Mouse (Mus musculus): Measurements from ENCODE around the gene 4930453N24Rik. TPM values are rescaled to one million over a fixed set of nuclear protein-coding genes. Genes with fewer than 3 reads are reported as not detected.

4930453N24Rik gene
- total and polyA plus RNA-seq, 2 experiments from 2014 or later, result 12.2 to 19.2 TPM

- H3K27ac ChIP-seq (ENCODE audit: low read depth), result no peak overlapping the region
- no peak overlapping the region for H3K4me2 ChIP-seq (ENCODE audit: low read depth, low read length)
- H3K4me1 ChIP-seq (ENCODE audit: control insufficient read depth, insufficient read depth), result no peaks in the 10 kb centered on the region
- H3K36me3 ChIP-seq (replicated peaks; ENCODE audit: control insufficient read depth, insufficient read depth, low read length), result no peaks in the 10 kb centered on the region
- H3K9me3 ChIP-seq (replicated peaks; ENCODE audit: control insufficient read depth, low read length), result no peaks in the 10 kb centered on the region
- no peak for DNase-seq (ENCODE audit: low spot score)
- no peak for ATAC-seq (ENCODE audit: insufficient read depth, low read depth)
- no peaks in the 10 kb centered on the region for H3K27me3 ChIP-seq (ENCODE audit: control insufficient read depth, insufficient read depth, low read length)
- WGBS, result 88% methylated on average over 2 of the region's 2 CpGs
- TF ChIP-seq EP300 (IDR thresholded peaks at IDR 0.05; ENCODE audit: low read depth), result no peak
- no peak for TF ChIP-seq CTCF (IDR thresholded peaks at IDR 0.05; ENCODE audit: low read depth)
- no peak overlapping the region for H3K9ac ChIP-seq (replicated peaks; ENCODE audit: low read depth, low read length)
- no peak overlapping the region for H3K4me3 ChIP-seq (ENCODE audit: low read depth, low read length)
Observed at GRCm38 (mm10) chr16:64794802-64795201, 23.8 kb upstream of the 4930453N24Rik start.

- no peak overlapping the region for H3K4me3 ChIP-seq (ENCODE audit: low read depth, low read length)
- TF ChIP-seq CTCF (IDR thresholded peaks at IDR 0.05; ENCODE audit: low read depth) (no peak), EP300 (IDR thresholded peaks at IDR 0.05; ENCODE audit: low read depth) (no peak)
Observed at GRCm38 (mm10) chr16:64789706-64790105, 18.7 kb upstream of the 4930453N24Rik start.

GRCm38 (mm10) chr16:64775516-64775915 is 4.6 kb upstream of the 4930453N24Rik start:
- no peak for DNase-seq (ENCODE audit: low spot score)
- Histone ChIP-seq H3K9me3 (replicated peaks; ENCODE audit: control insufficient read depth, low read length) (no peaks in the 10 kb centered on the region), H3K4me3 (ENCODE audit: low read depth, low read length) (no peak overlapping the region), H3K9ac (replicated peaks; ENCODE audit: low read depth, low read length) (no peak overlapping the region), H3K4me1 (ENCODE audit: control insufficient read depth, insufficient read depth) (no peaks in the 10 kb centered on the region), H3K4me2 (ENCODE audit: low read depth, low read length) (no peak overlapping the region), H3K27ac (ENCODE audit: low read depth) (no peak overlapping the region), H3K27me3 (ENCODE audit: control insufficient read depth, insufficient read depth, low read length) (no peaks in the 10 kb centered on the region), H3K36me3 (replicated peaks; ENCODE audit: control insufficient read depth, insufficient read depth, low read length) (no peaks in the 10 kb centered on the region)
- no peak for ATAC-seq (ENCODE audit: insufficient read depth, low read depth)
- 73% methylated on average over 1 of the region's 1 CpGs for WGBS
- no peak for TF ChIP-seq CTCF (IDR thresholded peaks at IDR 0.05; ENCODE audit: low read depth)
- TF ChIP-seq EP300 (IDR thresholded peaks at IDR 0.05; ENCODE audit: low read depth), result no peak

More at GRCm38 (mm10) chr16:64789706-64790105, 18.7 kb upstream of the 4930453N24Rik start:
- no peak overlapping the region for H3K27ac ChIP-seq (ENCODE audit: low read depth)
- no peak for ATAC-seq (ENCODE audit: insufficient read depth, low read depth)
- peaks cover 31% of the 10 kb centered on the region for H3K36me3 ChIP-seq (replicated peaks; ENCODE audit: control insufficient read depth, insufficient read depth, low read length)
- H3K4me1 ChIP-seq (ENCODE audit: control insufficient read depth, insufficient read depth), result no peaks in the 10 kb centered on the region
- no peaks in the 10 kb centered on the region for H3K27me3 ChIP-seq (ENCODE audit: control insufficient read depth, insufficient read depth, low read length)
- no peak for DNase-seq (ENCODE audit: low spot score)
- H3K9me3 ChIP-seq (replicated peaks; ENCODE audit: control insufficient read depth, low read length), result no peaks in the 10 kb centered on the region
- no peak overlapping the region for H3K4me2 ChIP-seq (ENCODE audit: low read depth, low read length)
- no peak overlapping the region for H3K9ac ChIP-seq (replicated peaks; ENCODE audit: low read depth, low read length)
- WGBS, result 91% methylated on average over 3 of the region's 3 CpGs

GRCm38 (mm10) chr16:64771431-64771818 is 464 bp upstream of the 4930453N24Rik start:
- H3K27me3 ChIP-seq (ENCODE audit: control insufficient read depth, insufficient read depth, low read length), result no peaks in the 10 kb centered on the region
- H3K4me2 ChIP-seq (ENCODE audit: low read depth, low read length), result peak overlapping the region; percentile 67
- no peaks in the 10 kb centered on the region for H3K9me3 ChIP-seq (replicated peaks; ENCODE audit: control insufficient read depth, low read length)
- peaks cover 8% of the 10 kb centered on the region; the same call in 1 of the 2 replicates for H3K36me3 ChIP-seq (replicated peaks; ENCODE audit: control insufficient read depth, insufficient read depth, low read length)
- H3K4me1 ChIP-seq (ENCODE audit: control insufficient read depth, insufficient read depth), result peaks cover 6% of the 10 kb centered on the region; the same call in 1 of the 2 replicates
- peak overlapping the region; percentile 94; the same call in 1 of the 2 replicates for H3K9ac ChIP-seq (replicated peaks; ENCODE audit: low read depth, low read length)
- DNase-seq (ENCODE audit: low spot score), result no peak
- peak overlapping the region; percentile 89 for H3K4me3 ChIP-seq (ENCODE audit: low read depth, low read length)
- TF ChIP-seq CTCF (IDR thresholded peaks at IDR 0.05; ENCODE audit: low read depth) (no peak), EP300 (IDR thresholded peaks at IDR 0.05; ENCODE audit: low read depth) (no peak)
- WGBS, result 88% methylated on average over 2 of the region's 2 CpGs
- no peak for ATAC-seq (ENCODE audit: insufficient read depth, low read depth)
- peak overlapping the region; percentile 92; the same call in 1 of the 2 replicates for H3K27ac ChIP-seq (ENCODE audit: low read depth)

- peaks cover 6% of the 10 kb centered on the region; the same call in 1 of the 2 replicates for H3K4me1 ChIP-seq (ENCODE audit: control insufficient read depth, insufficient read depth)
- TF ChIP-seq EP300 (IDR thresholded peaks at IDR 0.05; ENCODE audit: low read depth) (no peak), CTCF (IDR thresholded peaks at IDR 0.05; ENCODE audit: low read depth) (no peak)
- H3K9ac ChIP-seq (replicated peaks; ENCODE audit: low read depth, low read length), result no peak overlapping the region
- WGBS, result 88% methylated on average over 8 of the region's 8 CpGs
- no peak overlapping the region for H3K27ac ChIP-seq (ENCODE audit: low read depth)
- H3K27me3 ChIP-seq (ENCODE audit: control insufficient read depth, insufficient read depth, low read length), result no peaks in the 10 kb centered on the region
- 0 out of 2 replicates have a peak, but pooled peaks cover 7% of the 10 kb centered on the region for H3K9me3 ChIP-seq (replicated peaks; ENCODE audit: control insufficient read depth, low read length)
- DNase-seq (ENCODE audit: low spot score) (no peak), ATAC-seq (ENCODE audit: insufficient read depth, low read depth) (no peak)
- peaks cover 23% of the 10 kb centered on the region for H3K36me3 ChIP-seq (replicated peaks; ENCODE audit: control insufficient read depth, insufficient read depth, low read length)
- H3K4me2 ChIP-seq (ENCODE audit: low read depth, low read length), result no peak overlapping the region
- no peak overlapping the region for H3K4me3 ChIP-seq (ENCODE audit: low read depth, low read length)
Observed at GRCm38 (mm10) chr16:64766696-64767300, 4.2 kb downstream of the 4930453N24Rik start.
